Mouse (Mus musculus): ENCODE measurements around the gene Dach1.

- TF ChIP-seq CTCF (IDR thresholded peaks at IDR 0.05; ENCODE audit: borderline replicate concordance, insufficient read depth, low read depth, low read length) (no peak), POLR2A (IDR thresholded peaks at IDR 0.05; ENCODE audit: borderline replicate concordance, insufficient read depth, low read length) (no peak)
These were observed 356.0 kb downstream of the Dach1 start for GRCm38 (mm10) chr14:97813557-97813956.

Data from cerebellum, adult 2 months (tissue).